Mouse (Mus musculus) megakaryocyte, embryonic 14.5 days (primary cell): Measurements from ENCODE around the gene Gm10337.

ENCODE experiments used
- FLI1 ChIP-seq: IDR thresholded peaks from 2 replicates; pipeline ENCODE4 v1.6.1; 2012; ENCODE audit warnings: low read length, inconsistent platforms, mixed read lengths
- GATA1 ChIP-seq: IDR thresholded peaks from 3 replicates; pipeline ENCODE4 v1.6.1; 2012; ENCODE audit warnings: mixed read lengths, low read length, inconsistent platforms, borderline replicate concordance

DNA sequence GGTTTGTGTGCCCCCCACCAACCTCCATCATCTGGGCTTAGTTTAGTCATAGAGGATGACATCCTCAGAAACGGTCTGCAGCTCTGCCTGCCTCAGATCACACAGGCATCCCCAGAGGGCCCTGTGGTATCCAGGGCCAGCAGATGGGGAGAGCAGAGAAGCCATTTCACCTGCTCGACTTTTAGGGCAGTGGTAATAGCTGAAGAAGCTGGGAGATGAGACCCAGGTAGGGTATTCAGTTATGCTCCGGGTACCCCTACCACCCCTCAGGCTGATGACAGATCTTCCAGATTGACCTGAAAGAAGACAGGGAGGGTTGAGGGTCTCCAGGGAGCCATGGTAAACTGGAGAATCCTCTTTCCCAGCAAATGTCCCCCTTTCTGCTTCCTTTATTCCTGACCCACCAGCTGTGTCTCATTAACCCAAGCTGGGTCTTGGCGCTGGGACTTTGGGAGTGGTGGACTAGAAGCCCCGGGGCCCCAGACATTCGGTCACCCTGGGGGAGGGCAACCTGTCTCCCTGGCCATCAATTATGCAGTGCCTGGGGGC lies 7.8 kb downstream of the Gm10337 start:
- TF ChIP-seq GATA1 (no peak), FLI1 (no peak)
